Mouse (Mus musculus): ENCODE data around the gene Plcb1. TPM values are rescaled to one million over a fixed set of nuclear protein-coding genes. Genes with fewer than 3 reads are reported as not detected.

Plcb1 gene
- polyA plus RNA-seq, 1 experiment from 2014 or later, result 30.1 TPM

DNA sequence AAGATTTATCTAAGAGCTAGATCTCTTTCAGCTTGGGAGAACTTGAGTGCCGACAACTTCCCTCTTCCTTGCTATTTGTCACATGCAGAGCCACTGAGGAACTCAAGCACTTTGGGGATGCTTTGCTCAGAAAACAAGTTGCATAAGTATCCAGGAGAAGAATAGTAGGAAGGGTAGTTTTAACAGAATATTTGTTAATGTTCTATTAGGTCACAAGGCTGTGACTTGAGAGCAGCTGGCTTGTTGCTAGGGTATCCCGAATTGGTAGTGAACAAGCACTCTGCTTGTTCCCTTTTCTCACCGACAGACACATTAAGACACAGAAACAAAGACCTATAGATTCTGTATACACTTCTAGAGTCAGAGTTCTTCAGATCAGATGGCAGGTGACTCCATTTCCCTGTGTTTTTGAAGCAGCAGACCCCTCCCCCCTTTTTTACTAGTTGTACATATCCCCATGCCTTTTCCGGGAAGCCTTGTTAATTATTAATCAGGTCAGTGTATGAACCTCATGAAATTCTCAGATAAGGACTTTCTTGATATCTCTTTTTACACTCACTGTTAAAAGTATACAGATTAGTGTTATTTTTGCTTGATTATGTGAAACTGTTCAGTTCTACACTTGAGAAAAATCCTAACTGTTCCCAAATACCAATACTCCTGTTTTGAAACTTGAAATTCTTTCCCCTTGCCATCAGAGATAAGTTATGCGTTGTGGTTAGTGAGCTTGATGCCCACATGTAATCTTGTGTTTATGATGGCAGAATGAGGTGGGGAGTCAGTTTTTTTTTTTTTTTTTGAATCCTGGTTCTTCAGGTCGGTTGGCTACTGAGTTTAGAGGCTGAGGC lies 58.7 kb downstream of the Plcb1 start:
- peak overlapping the region; percentile 27; the same call in 1 of the 2 replicates for H3K4me2 ChIP-seq
- H3K27me3 ChIP-seq, result no peaks in the 10 kb centered on the region
- no peaks in the 10 kb centered on the region for H3K36me3 ChIP-seq
- 56% methylated on average over 6 of the region's 6 CpGs for WGBS
- H3K9ac ChIP-seq, result no peak overlapping the region
- ATAC-seq (replicated peaks; ENCODE audit: low FRiP score), result peak; percentile 68; the same call in 1 of the 2 replicates
- no peak overlapping the region for H3K4me3 ChIP-seq (replicated peaks)
- H3K4me1 ChIP-seq, result 0 out of 2 replicates have a peak, but pooled peaks cover 8% of the 10 kb centered on the region
- H3K27ac ChIP-seq, result peak overlapping the region; percentile 67
- H3K9me3 ChIP-seq (replicated peaks), result no peaks in the 10 kb centered on the region

DNA sequence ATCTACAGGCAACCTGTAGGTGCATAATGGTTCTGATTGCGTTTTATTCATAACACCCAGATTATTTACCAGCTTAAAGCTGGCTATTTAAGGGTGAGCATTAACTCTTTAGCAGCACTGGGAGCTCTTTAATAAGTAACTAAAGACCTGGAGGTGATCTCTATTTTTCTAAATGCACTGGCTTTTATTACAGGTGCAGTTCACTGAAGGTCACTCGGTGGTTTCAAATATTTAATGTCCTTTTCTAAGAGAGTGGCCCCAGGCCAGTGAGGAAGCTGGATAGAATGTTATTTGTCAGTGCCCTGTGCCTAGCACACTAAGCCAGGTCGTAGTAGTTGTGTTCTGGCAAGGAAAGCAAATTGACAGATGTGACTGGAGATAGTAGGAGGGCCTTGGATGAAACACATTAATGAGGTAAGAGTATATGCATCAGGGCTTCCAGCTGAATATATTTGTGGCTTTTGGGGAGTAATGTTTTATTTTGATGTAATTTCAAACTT lies 59.4 kb downstream of the Plcb1 start:
- WGBS, result 38% methylated on average over 3 of the region's 3 CpGs
- no peaks in the 10 kb centered on the region for H3K27me3 ChIP-seq
- H3K27ac ChIP-seq, result peak overlapping the region; percentile 41; the same call in 1 of the 2 replicates
- H3K9me3 ChIP-seq (replicated peaks), result no peaks in the 10 kb centered on the region
- H3K4me1 ChIP-seq, result 0 out of 2 replicates have a peak, but pooled peaks cover 8% of the 10 kb centered on the region
- no peaks in the 10 kb centered on the region for H3K36me3 ChIP-seq
- no peak overlapping the region for H3K9ac ChIP-seq
- H3K4me2 ChIP-seq, result 0 out of 2 replicates have a peak overlapping the region, but pooled peaks have one; percentile 27
- no peak overlapping the region for H3K4me3 ChIP-seq (replicated peaks)
- ATAC-seq (replicated peaks; ENCODE audit: low FRiP score), result peak; percentile 72; the same call in 1 of the 2 replicates

DNA sequence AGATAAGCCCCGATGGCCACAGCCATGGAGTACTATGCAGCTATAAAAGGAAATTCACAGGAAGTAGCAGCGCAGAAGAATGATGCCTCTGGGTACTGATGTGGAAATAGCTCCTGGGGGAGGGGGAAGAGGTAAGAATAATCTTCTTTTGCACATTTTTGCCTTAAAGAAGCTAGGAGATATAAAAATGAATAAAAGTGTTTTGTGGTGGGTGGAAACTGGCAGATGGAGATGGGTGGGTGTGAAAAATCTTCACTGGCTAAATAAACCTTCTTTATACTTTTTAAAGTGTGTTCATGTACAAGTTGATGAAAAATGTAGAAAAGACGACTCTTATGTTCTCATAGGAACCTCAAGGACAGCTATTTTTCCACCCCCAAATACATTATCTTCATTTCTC lies 60.7 kb downstream of the Plcb1 start:
- H3K4me1 ChIP-seq, result 0 out of 2 replicates have a peak, but pooled peaks cover 8% of the 10 kb centered on the region
- no peaks in the 10 kb centered on the region for H3K9me3 ChIP-seq (replicated peaks)
- H3K4me2 ChIP-seq, result no peak overlapping the region
- no peaks in the 10 kb centered on the region for H3K36me3 ChIP-seq
- no peaks in the 10 kb centered on the region for H3K27me3 ChIP-seq
- no peak overlapping the region for H3K9ac ChIP-seq
- no peak overlapping the region for H3K4me3 ChIP-seq (replicated peaks)
- no peak overlapping the region for H3K27ac ChIP-seq
- no peak for ATAC-seq (replicated peaks; ENCODE audit: low FRiP score)
- 89% methylated on average over 3 of the region's 3 CpGs for WGBS

DNA sequence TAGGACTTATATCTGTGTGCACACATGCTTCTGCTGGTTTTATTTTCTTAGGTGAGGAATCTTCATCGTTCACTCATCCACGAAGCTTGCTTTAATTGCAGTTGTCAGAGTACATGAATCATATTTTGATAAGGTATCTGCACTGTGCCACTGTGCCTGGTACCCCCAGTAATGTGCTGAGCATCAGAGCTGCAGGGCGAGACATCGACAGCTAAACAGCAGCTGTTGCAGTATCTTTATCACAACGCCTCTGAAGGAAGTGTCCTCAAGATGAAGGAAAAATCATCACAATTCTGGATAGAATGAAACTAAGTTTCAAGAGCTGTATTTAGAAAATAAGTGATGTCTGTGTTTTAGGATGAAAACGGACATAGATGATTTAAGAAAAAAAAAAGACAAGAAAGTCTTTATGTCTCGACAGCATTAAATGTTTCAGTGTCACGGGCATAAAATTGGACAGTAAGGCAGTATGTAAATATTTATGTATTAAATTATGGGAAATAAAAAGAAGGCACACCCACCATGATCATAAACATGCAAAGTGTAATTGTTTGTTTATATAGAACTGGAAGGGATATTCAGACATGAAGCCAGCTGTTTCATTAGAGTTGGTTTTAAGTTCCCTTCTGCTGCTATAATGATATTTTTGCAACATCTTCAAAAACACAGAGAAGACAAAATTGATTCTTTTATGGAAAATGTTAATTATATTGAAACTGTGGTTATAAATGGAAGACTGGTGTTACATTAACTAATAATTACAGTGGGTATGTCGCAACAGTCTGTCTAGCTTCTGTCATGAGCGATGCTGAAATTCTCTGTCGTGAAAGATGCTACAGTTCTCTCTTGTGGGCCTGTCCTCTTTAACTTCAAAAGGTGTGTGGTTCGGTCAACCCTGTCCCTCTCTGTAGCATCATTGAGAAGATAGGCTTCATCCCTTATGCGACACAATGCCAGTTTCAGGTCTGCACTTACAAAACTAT lies 65.6 kb downstream of the Plcb1 start:
- no peak overlapping the region for H3K9ac ChIP-seq
- H3K4me1 ChIP-seq, result 0 out of 2 replicates have a peak, but pooled peaks cover 2% of the 10 kb centered on the region
- no peak overlapping the region for H3K27ac ChIP-seq
- no peak overlapping the region for H3K4me3 ChIP-seq (replicated peaks)
- WGBS, result 74% methylated on average over 13 of the region's 13 CpGs
- no peaks in the 10 kb centered on the region for H3K27me3 ChIP-seq
- H3K4me2 ChIP-seq, result no peak overlapping the region
- no peaks in the 10 kb centered on the region for H3K9me3 ChIP-seq (replicated peaks)
- H3K36me3 ChIP-seq, result no peaks in the 10 kb centered on the region
- ATAC-seq (replicated peaks; ENCODE audit: low FRiP score), result no peak

DNA sequence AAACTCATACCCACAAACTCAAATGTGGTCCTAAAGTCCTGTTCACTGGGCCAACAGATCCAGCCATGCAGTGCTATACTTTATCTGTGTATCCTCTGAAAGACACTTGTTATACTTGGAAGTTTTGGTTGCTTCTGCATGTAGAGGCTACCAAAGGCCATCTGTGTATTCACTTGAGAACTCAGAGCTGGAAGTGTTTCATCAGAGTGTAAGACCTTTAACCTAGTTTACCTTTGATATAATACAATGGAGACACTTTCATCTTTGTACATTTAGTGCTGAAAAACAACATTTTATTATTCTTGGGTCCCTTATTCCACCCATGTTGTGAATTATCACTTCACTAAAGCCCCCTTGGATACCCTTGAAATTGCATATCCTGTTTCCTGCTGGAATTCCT lies 70.4 kb downstream of the Plcb1 start:
- Histone ChIP-seq H3K4me2 (no peak overlapping the region), H3K9me3 (replicated peaks) (no peaks in the 10 kb centered on the region), H3K4me1 (0 out of 2 replicates have a peak, but pooled peaks cover 2% of the 10 kb centered on the region), H3K9ac (no peak overlapping the region), H3K27ac (no peak overlapping the region), H3K36me3 (no peaks in the 10 kb centered on the region), H3K27me3 (no peaks in the 10 kb centered on the region), H3K4me3 (replicated peaks) (no peak overlapping the region)
- ATAC-seq (replicated peaks; ENCODE audit: low FRiP score), result no peak

DNA sequence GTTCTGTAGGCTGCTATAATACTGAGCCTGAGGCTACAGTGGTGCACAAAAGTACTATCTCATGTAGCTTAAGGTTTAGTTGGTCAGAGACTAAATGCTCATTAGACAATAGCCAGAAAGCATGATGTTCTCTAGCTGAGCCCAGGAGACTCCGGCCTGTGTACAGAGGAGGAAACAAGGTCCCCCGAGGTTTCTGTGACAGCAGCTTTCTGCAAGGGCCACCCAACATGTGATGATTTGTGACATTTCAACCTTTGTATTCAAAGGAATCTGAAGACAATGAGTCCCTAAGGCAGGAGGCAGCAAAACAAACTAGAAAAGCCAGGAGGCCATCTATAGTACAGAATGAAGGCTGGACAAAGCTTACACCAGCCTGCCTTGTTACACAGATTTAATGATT lies 70.8 kb downstream of the Plcb1 start:
- no peaks in the 10 kb centered on the region for H3K27me3 ChIP-seq
- no peak overlapping the region for H3K27ac ChIP-seq
- H3K9me3 ChIP-seq (replicated peaks), result no peaks in the 10 kb centered on the region
- no peak overlapping the region for H3K4me2 ChIP-seq
- H3K4me3 ChIP-seq (replicated peaks), result no peak overlapping the region
- 45% methylated on average over 2 of the region's 2 CpGs for WGBS
- no peak overlapping the region for H3K9ac ChIP-seq
- no peaks in the 10 kb centered on the region for H3K36me3 ChIP-seq
- H3K4me1 ChIP-seq, result 0 out of 2 replicates have a peak, but pooled peaks cover 2% of the 10 kb centered on the region
- no peak for ATAC-seq (replicated peaks; ENCODE audit: low FRiP score)

DNA sequence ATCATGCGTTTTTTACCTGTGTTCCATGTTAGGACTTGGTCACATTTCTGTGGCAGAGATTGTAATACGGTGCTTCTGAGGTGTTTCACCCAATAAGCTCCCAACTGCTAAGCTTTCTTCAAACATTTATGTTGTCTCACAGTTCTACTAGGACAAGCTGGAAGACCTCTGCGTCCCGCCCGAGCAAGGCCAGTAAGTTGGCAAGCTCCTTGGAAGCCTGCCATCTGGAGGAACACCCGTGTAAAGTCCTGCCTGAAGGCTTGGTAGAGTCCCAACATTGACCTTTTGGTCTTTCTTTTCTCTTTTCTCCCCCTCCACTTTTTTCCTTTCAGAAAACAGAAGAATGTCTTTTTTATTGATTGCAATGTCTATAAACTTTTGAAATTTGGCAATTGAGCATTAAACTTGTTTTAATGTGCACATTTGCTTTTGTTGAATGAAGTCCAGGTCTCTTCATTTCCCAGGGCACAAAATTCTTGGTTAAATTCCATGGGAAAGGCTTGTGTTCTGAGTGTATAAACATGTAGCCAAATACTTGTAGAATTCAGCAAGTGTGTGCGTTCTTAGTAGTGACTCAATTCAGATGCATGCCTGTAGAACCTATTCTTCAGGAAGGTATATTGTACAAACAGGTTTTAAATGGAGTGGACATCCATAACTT lies 79.2 kb downstream of the Plcb1 start:
- Histone ChIP-seq H3K9ac (no peak overlapping the region), H3K4me2 (no peak overlapping the region), H3K27me3 (no peaks in the 10 kb centered on the region), H3K27ac (no peak overlapping the region), H3K36me3 (no peaks in the 10 kb centered on the region), H3K4me3 (replicated peaks) (no peak overlapping the region), H3K9me3 (replicated peaks) (no peaks in the 10 kb centered on the region), H3K4me1 (0 out of 2 replicates have a peak, but pooled peaks cover 3% of the 10 kb centered on the region)
- 79% methylated on average over 7 of the region's 7 CpGs for WGBS
- no peak for ATAC-seq (replicated peaks; ENCODE audit: low FRiP score)

DNA sequence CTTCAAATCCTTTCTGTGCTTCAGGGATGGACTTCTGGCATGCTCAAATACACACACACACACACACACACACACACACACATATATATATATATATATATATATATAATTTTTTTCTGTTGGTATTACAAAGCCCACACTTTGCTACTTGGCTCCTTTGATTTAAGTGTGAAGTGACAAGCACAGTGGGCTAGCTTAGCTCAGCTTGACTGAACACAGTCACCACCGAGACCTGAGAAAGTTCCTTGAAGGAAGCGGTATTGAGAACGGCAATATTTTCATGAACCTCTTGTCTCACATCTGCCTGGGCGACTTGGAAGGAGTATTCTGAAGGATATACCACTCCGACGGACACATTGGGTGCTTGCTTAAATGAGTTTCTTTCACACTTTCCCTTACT lies 81.5 kb downstream of the Plcb1 start:
- 0 out of 2 replicates have a peak, but pooled peaks cover 3% of the 10 kb centered on the region for H3K4me1 ChIP-seq
- no peak overlapping the region for H3K4me2 ChIP-seq
- no peak overlapping the region for H3K4me3 ChIP-seq (replicated peaks)
- no peak for ATAC-seq (replicated peaks; ENCODE audit: low FRiP score)
- WGBS, result 61% methylated on average over 6 of the region's 6 CpGs
- no peaks in the 10 kb centered on the region for H3K9me3 ChIP-seq (replicated peaks)
- H3K27ac ChIP-seq, result no peak overlapping the region
- no peaks in the 10 kb centered on the region for H3K27me3 ChIP-seq
- H3K36me3 ChIP-seq, result no peaks in the 10 kb centered on the region
- no peak overlapping the region for H3K9ac ChIP-seq

DNA sequence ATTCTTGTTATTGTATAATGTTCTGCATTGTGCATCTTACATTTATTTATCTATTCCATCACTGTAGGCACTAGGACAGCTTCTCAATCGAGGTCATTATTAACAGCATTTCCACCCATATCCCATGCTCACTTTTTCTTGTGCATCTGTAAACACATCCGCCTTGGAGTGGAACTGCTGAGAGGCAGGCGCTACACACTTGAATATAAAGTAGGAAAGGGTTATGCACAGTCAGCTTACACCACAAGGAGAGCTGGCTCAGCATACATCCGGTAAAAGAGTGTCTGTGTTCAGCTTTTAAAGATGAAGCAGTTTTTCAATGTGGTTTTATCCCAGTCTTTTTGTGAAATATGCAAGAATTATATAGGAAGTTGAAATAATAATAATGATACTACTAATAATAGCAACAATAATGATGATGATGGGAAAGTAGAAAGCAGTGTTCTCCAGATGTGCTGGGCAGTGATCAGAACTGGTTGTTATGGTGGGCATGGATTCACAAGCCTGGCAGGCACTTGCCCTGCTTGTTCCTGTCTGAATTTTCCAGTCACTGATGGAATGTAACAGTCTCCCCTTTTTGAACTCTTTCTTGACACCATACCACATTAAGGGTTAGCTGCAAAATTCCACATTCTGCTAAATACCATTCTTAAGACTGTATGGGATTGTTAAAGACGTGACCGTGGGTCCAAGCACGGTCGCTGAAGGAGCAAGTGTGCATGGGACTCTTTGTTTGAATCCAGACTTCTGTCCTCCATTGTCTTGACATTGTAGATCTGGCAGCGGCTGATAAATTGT lies 86.0 kb downstream of the Plcb1 start:
- H3K9me3 ChIP-seq (replicated peaks), result no peaks in the 10 kb centered on the region
- H3K4me3 ChIP-seq (replicated peaks), result no peak overlapping the region
- ATAC-seq (replicated peaks; ENCODE audit: low FRiP score), result no peak
- no peak overlapping the region for H3K4me2 ChIP-seq
- WGBS, result 72% methylated on average over 9 of the region's 9 CpGs
- 0 out of 2 replicates have a peak, but pooled peaks cover 3% of the 10 kb centered on the region for H3K4me1 ChIP-seq
- H3K9ac ChIP-seq, result no peak overlapping the region
- no peaks in the 10 kb centered on the region for H3K36me3 ChIP-seq
- peak overlapping the region; percentile 51 for H3K27ac ChIP-seq
- H3K27me3 ChIP-seq, result no peaks in the 10 kb centered on the region

DNA sequence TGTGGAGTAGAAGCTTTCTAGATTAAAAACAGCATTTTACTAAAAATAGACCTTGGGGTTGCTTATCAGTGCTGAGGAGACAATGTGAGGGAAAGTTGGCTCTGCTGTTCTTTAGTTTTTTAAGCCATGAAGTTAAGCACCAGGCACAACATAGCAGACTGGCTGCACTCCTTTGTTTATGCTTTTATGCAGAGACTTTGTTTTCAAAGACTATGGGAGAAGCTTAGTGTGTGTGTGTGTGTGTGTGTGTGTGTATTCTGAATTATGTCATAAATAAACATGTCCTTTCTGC lies 86.6 kb downstream of the Plcb1 start:
- no peaks in the 10 kb centered on the region for H3K27me3 ChIP-seq
- no peak overlapping the region for H3K9ac ChIP-seq
- 0 out of 2 replicates have a peak, but pooled peaks cover 3% of the 10 kb centered on the region for H3K4me1 ChIP-seq
- H3K9me3 ChIP-seq (replicated peaks), result no peaks in the 10 kb centered on the region
- no peaks in the 10 kb centered on the region for H3K36me3 ChIP-seq
- no peak overlapping the region for H3K4me3 ChIP-seq (replicated peaks)
- peak overlapping the region; percentile 51 for H3K27ac ChIP-seq
- no peak for ATAC-seq (replicated peaks; ENCODE audit: low FRiP score)
- H3K4me2 ChIP-seq, result no peak overlapping the region

DNA sequence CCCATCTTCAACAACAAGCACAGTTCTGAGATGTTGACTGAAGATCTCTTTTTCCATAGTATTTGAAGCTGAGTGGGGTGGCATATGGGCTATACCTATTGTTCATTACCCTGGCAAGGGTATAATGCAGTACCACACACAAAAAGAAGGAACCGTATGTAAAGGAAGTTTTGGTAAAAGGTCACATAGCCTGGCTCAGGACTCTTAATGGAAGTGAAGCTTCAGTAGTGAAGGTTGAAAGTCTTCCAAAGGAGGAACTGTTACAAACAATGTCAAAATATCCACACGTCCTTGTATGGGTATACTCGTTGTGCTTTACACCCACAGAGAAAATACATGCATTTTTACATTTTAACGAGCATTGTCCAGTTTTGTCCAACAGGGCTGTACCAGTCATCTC lies 91.3 kb downstream of the Plcb1 start:
- no peak for ATAC-seq (replicated peaks; ENCODE audit: low FRiP score)
- no peak overlapping the region for H3K4me3 ChIP-seq (replicated peaks)

More for the DNA sequence above, 91.3 kb downstream of the Plcb1 start:
- no peak overlapping the region for H3K4me2 ChIP-seq
- H3K9ac ChIP-seq, result no peak overlapping the region
- H3K4me1 ChIP-seq, result no peaks in the 10 kb centered on the region
- no peaks in the 10 kb centered on the region for H3K9me3 ChIP-seq (replicated peaks)
- WGBS, result 86% methylated on average over 4 of the region's 4 CpGs
- no peak overlapping the region for H3K27ac ChIP-seq
- H3K27me3 ChIP-seq, result no peaks in the 10 kb centered on the region
- H3K36me3 ChIP-seq, result no peaks in the 10 kb centered on the region

Data from kidney, embryonic 15.5 days (tissue).